Mouse (Mus musculus) testis, adult 2 months (tissue): Measurements from ENCODE around the gene Dvl2. TPM values are rescaled to one million over a fixed set of nuclear protein-coding genes. Genes with fewer than 3 reads are reported as not detected.
"Not testable (repeated sequence)": the region's sequence is repeated elsewhere in the genome, so short reads cannot be mapped to it uniquely, and the experiment has no call there.

ENCODE experiments used
- H3K27ac ChIP-seq: fragments of 200-500 bp; 2 replicates; pipeline ENCODE4 v1.5.1; 2012; ENCODE audit warnings: low read depth, low read length; ENCODE audit not compliant: control insufficient read depth, insufficient read depth
- H3K27me3 ChIP-seq: fragments of 200-500 bp; 2 replicates; pipeline ENCODE4 v1.6.1; 2012; ENCODE audit warnings: mild to moderate bottlenecking, low read length, moderate library complexity; ENCODE audit not compliant: control insufficient read depth, insufficient read depth
- H3K36me3 ChIP-seq: fragments of 200-500 bp; 2 replicates; pipeline ENCODE4 v1.6.1; 2012; ENCODE audit warnings: mild to moderate bottlenecking, low read length; ENCODE audit not compliant: control insufficient read depth, insufficient read depth
- H3K4me1 ChIP-seq: fragments of 200-500 bp; 2 replicates; pipeline ENCODE4 v1.6.1; 2012; ENCODE audit warnings: low read length; ENCODE audit not compliant: control insufficient read depth, insufficient read depth
- H3K4me3 ChIP-seq: fragments of 200-500 bp; 2 replicates; pipeline ENCODE4 v1.5.1; 2012; ENCODE audit warnings: low read depth, mild to moderate bottlenecking, low read length, moderate library complexity, mixed read lengths; ENCODE audit not compliant: control insufficient read depth
- CTCF ChIP-seq: fragments of 200-500 bp; IDR thresholded peaks from 2 replicates; pipeline ENCODE4 v1.5.1; 2012; ENCODE audit warnings: low read depth, mild to moderate bottlenecking, inconsistent platforms, low read length, moderate library complexity; ENCODE audit not compliant: control insufficient read depth, insufficient read depth, insufficient replicate concordance
- POLR2A ChIP-seq: fragments of 200-500 bp; IDR thresholded peaks from 2 replicates; pipeline ENCODE4 v1.6.1; 2012; ENCODE audit warnings: low read depth, mild to moderate bottlenecking, inconsistent platforms, low read length, moderate library complexity; ENCODE audit not compliant: control insufficient read depth
- polyA plus RNA-seq: library from polyadenylated mRNA; depleted of rRNA; stranded (reverse); fragments of >200 nt; gene quantifications from 2 replicates; pipeline ENCODE4 v1.2.3, GENCODE M21; 2012

Gene Dvl2
- polyA plus RNA-seq, 1 experiment = 16.4 TPM

DNA sequence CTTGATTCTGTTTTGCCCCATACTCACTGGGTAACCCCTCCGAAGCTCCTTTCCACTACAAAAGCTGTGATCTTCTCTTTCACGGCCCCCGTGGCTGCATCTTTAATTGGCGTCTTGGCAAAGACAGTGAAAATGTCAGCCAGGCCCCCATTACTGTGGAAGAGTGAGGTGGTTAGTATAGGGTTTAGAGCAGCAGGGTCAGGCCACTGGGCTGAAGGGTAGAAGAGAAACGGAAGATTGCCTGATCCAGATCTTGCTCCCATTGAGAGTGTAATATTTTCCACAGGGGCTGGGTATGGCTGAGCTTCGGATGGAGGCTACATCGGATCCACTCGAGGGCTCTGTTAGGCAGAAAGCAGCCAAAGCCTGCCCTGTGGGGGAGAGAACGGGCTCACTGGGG lies 12.5 kb downstream of the Dvl2 start:
- Histone ChIP-seq H3K4me1 (peaks cover 9% of the 10 kb centered on the region), H3K36me3 (peaks cover 5% of the 10 kb centered on the region), H3K27ac (no peak overlapping the region), H3K4me3 (no peak overlapping the region), H3K27me3 (no peaks in the 10 kb centered on the region)
- no peak for TF ChIP-seq POLR2A
- TF ChIP-seq CTCF = no peak

DNA sequence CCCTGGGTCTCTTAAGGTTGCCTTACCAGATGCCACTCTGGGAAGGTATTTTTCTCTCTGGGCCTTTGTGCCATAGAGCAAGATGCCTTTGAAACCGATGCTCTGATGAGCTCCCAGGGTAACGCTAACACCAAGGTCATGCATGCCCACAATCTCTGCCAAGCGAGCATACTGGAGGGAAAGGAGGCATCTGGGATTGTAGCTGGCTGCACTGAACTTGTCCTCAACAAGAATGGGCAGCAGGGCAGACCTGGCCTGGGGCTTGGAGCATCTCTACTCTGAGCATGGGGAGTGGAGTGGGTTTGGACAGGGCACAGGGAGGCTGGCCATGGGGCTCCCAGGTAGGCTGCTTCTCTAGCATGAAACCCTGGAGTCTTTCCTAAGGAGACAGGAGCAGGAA lies 13.0 kb downstream of the Dvl2 start:
- Histone ChIP-seq H3K27me3 (no peaks in the 10 kb centered on the region), H3K27ac (no peak overlapping the region), H3K4me3 (no peak overlapping the region), H3K36me3 (peaks cover 4% of the 10 kb centered on the region), H3K4me1 (peaks cover 11% of the 10 kb centered on the region)
- no peak for TF ChIP-seq CTCF
- TF ChIP-seq POLR2A = no peak

DNA sequence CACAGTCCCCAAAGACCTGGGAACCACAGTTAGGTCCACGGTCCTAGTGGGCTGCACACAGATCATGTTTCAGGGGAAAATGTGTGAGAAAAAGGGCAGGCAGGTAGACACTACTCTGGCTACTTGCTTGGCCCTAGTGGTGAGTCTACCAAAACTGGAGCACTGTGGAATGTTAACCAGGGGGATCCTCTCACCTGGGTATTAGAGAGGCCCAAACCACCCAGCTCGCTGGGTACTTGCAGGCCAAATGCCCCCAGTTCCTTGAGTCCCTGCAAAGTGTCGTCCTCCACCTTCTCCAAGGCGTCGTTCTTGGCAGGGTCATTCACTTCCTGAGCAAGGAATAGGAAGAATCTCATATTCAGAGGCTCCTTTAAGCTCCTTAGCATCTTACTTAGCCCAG lies 13.7 kb downstream of the Dvl2 start:
- no peak for TF ChIP-seq POLR2A
- no peak for TF ChIP-seq CTCF
- Histone ChIP-seq H3K27ac (no peak overlapping the region), H3K36me3 (peaks cover 2% of the 10 kb centered on the region), H3K4me3 (no peak overlapping the region), H3K27me3 (no peaks in the 10 kb centered on the region), H3K4me1 (peaks cover 14% of the 10 kb centered on the region)

DNA sequence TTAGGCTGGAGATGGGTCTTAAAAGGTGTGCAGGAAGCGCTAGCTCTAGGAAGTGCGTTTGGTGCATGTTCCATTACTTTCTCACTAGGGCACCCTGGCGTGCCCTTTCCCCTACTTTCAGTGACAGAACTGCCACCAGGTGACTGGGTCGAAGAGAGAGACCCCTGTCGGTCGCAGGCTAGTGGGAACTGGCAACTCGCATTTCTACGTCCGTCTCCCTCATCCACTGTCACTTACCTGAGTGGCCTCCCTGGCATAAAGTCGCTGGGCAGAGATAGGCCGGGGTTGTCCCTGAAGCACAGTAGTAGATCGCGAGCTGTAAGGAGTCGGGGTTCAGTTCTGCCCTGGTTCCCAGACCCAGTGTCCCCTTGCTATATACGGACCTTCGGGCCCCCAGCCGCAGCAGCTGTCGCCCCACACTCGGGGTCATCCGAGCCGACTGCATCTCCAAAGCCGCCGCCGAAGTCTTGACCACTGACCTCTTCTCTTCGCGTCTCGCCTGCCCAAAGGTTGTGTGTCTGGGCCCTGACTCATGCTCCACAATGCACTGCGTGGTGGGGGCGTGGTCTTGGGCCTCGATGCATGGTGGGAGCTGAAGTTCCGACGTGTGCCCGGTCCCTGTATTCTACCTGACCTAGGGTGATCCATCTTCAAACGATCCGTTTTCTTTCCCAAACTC lies 14.6 kb downstream of the Dvl2 start, which contains the start of gene Acadvl:
Gene Acadvl (minus strand): TSS at position 532 of the 679 bp plus-strand sequence.
- Histone ChIP-seq H3K36me3 (no peaks in the 10 kb centered on the region; the same call in 1 of the 2 replicates), H3K4me1 (peaks cover 14% of the 10 kb centered on the region), H3K27ac (peak within 1 kb of the TSS; percentile 32; the same call in 1 of the 2 replicates), H3K4me3 (peak within 1 kb of the TSS; percentile 75), H3K27me3 (no peaks in the 10 kb centered on the region)
- TF ChIP-seq POLR2A (peak; percentile 60; the same call in 1 of the 2 replicates), CTCF (peak; percentile 6; the same call in 1 of the 2 replicates)

DNA sequence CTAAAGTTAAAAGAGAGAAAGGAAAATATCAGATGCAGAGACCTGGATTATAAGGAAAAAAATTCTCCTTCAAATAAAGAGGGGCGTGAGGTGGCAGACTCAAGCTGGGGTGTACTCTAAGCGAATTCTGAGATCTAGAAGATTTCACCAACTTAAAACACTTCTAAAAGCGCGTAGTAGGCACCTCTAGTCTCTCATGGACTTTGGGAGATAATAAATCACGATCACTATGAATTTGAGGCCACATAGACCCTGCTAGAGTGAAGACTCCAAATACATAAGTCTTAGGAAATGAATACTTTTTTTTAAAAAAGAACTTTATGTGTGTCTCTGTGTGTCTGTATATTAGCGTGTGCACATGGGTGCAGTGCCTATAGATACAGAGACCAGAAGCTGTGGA lies 15.3 kb downstream of the Dvl2 start:
- no peak for TF ChIP-seq POLR2A
- TF ChIP-seq CTCF = no peak
- Histone ChIP-seq H3K27ac (no peak overlapping the region), H3K4me3 (no peak overlapping the region), H3K27me3 (no peaks in the 10 kb centered on the region), H3K4me1 (peaks cover 17% of the 10 kb centered on the region), H3K36me3 (no peaks in the 10 kb centered on the region; the same call in 1 of the 2 replicates)

DNA sequence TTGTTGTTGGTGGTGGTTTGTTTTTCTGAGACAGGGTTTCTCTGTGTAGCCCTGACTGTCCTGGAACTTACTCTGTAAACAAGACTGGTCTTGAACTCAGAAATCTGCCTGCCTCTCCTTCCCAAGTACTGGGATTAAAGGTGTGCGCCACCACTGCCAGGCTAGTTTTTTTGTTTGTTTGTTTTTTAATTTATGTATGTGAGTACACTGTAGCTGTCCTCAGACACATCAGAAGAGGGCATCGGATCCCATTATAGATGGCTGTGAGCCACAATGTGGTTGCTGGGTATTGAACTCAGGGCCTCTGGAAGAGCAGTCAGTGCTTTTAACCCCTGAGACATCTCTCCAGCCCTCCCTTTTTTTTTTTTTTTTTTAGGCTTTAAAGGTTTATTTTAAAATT lies 15.8 kb downstream of the Dvl2 start:
- H3K36me3 ChIP-seq, H3K4me3 ChIP-seq, H3K27ac ChIP-seq, H3K27me3 ChIP-seq: not testable (repeated sequence)
- peaks cover 19% of the 10 kb centered on the region for H3K4me1 ChIP-seq

DNA sequence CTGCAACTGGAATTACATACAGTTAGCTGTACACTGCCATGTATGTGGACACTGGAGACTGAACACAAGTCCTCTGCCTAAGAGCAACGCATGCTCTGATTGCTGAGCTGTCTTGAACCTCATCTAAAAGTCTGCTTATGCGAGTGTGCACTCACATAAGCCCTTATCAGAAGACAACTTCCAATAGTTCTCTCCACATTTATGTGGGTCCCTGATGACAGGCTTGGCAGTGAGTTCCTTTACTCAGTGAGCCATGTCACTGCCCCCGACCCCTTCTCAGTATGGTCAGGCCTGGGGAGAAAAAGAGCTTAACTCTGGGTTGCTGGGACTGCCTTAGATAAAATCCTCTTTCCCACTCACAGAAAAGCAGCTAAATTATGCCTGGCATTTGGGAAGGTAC lies 16.3 kb downstream of the Dvl2 start, which contains the start of gene Dlg4:
Gene Dlg4 (plus strand): TSS at position 274 of the 400 bp plus-strand sequence.
- peaks cover 20% of the 10 kb centered on the region for H3K4me1 ChIP-seq

More for the DNA sequence above, 16.3 kb downstream of the Dvl2 start, which contains the start of gene Dlg4:
- H3K4me3 ChIP-seq = no peak within 1 kb of the TSS
- no peak within 1 kb of the TSS for H3K27ac ChIP-seq
- H3K36me3 ChIP-seq = no peaks in the 10 kb centered on the region; the same call in 1 of the 2 replicates
- H3K27me3 ChIP-seq = no peaks in the 10 kb centered on the region
- TF ChIP-seq CTCF (no peak), POLR2A (no peak)
